Mouse (Mus musculus) lung, adult 2 months (tissue): Measurements from ENCODE around the gene Arid4a.

Experiments
- CTCF ChIP-seq: fragments of 200-500 bp; IDR thresholded peaks from 2 replicates; pipeline ENCODE4 v1.5.1; 2011; ENCODE audit warnings: mild to moderate bottlenecking, low read length, control low read depth; ENCODE audit not compliant: insufficient read depth
- POLR2A ChIP-seq: fragments of 200-500 bp; IDR thresholded peaks from 2 replicates; pipeline ENCODE4 v1.6.1; 2011; ENCODE audit warnings: low read depth, mild to moderate bottlenecking, control low read depth, low read length, borderline replicate concordance; ENCODE audit errors: extremely low read depth

DNA sequence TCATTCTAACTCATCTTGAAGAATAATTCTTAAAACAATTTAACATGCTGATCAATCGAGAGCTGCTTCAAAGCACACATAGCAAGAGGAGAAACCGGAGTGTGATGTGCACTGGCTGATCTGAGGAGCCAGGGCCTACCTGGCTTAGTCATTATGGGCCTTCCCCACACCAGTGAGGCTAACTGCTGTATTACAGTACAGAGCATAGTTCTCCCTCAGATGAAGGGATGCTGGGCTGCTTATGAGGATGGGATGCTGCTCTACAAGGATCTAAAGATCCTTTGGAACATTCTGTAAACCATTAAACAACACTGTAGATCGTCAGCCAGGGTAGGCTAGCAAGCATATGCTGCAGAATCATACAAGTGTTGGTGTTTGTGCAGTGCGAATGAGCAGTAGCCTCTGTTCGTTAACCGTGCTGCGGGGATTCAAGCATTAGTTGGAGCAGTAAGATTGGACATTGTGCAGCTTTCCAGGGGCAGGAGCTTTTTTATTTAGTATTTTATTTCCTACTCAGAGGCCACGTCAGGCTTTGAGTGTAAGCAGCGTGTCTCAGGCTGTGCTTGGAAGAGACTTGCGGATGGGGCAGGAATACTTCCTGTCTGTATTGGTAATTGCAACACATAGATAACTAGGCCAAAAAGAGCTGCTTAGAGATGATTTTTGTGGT lies 33.9 kb downstream of the Arid4a start:
- TF ChIP-seq POLR2A (no peak), CTCF (no peak)
